Comparison of ENCODE assay signal across 8 mouse cellular contexts in the genomic region with DNA sequence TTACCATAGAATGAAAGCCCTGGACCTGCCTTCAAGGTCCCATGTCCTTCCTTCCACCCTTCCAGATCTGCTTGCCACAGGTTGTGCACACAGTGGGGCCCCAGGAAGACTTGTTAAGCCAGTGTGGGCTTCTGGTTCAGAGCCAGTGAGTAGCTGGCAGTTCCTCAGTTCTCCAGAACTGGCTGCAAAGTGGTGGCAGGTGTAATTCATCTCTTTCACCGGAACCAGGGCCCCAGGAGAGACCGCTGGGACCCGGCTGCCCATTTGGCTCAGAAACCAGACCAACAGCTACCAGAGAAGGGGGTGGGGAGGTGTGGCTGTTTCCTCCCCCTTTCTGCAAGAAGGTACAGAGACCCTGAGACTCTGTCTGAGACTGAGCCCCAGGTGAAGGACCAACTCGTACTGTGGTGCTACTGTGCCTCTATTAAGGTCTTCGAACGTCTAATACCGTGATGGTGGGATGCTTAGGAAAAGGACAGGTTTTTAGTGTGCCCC. TPM values are rescaled to one million over a fixed set of nuclear protein-coding genes. Genes with fewer than 3 reads are reported as not detected.
A peak's percentile ranks its signal among the peaks of the same experiment; 100 is the strongest.
DNase-seq lines count a peak whose midpoint lies in the region; ATAC-seq and TF ChIP-seq lines count a peak whose summit lies in the region.

No protein-coding gene starts in this region.

- 0 out of 2 replicates have a peak overlapping the region, but pooled peaks have one; percentile 3 for H3K4me3 ChIP-seq in ES-Bruce4 (ENCODE audit: low read depth, low read length)
- peak overlapping the region; percentile 70 for H3K4me3 ChIP-seq in forebrain, postnatal 0 days (ENCODE audit: low read depth, low read length)
- peak overlapping the region; percentile 68; the same call in 1 of the 2 replicates for H3K4me3 ChIP-seq in intestine, embryonic 14.5 days (ENCODE audit: low read depth, low read length)
- no peak overlapping the region for H3K4me3 ChIP-seq in liver, postnatal 0 days (ENCODE audit: low read depth, low read length)
- 0 out of 2 replicates have a peak overlapping the region, but pooled peaks have one; percentile 5 for H3K4me3 ChIP-seq in small intestine, adult 2 months (ENCODE audit: low read depth, low read length)

- TF ChIP-seq CTCF in ES-Bruce4 (IDR thresholded peaks at IDR 0.05; ENCODE audit: low read depth, low read length) = no peak
- no peak for TF ChIP-seq CTCF in forebrain, postnatal 0 days (IDR thresholded peaks at IDR 0.05; ENCODE audit: low read depth)
- TF ChIP-seq CTCF in liver, postnatal 0 days (IDR thresholded peaks at IDR 0.05; ENCODE audit: low read depth) = no peak
- TF ChIP-seq CTCF in small intestine, adult 2 months (IDR thresholded peaks at IDR 0.05; ENCODE audit: extremely low read depth, insufficient read length, insufficient replicate concordance, low read depth, low read length) = no peak

- H3K4me2 ChIP-seq in forebrain, postnatal 0 days (ENCODE audit: low read depth) = peak overlapping the region; percentile 88
- H3K4me2 ChIP-seq in intestine, embryonic 14.5 days (ENCODE audit: low read length) = peak overlapping the region; percentile 93
- peak overlapping the region; percentile 80; the same call in 1 of the 2 replicates for H3K4me2 ChIP-seq in liver, postnatal 0 days (ENCODE audit: low read depth, low read length)

- H3K27me3 ChIP-seq in ES-Bruce4 (ENCODE audit: control insufficient read depth, insufficient read depth, low read length, poor library complexity, severe bottlenecking) = no peaks in the 10 kb centered on the region
- H3K27me3 ChIP-seq in forebrain, postnatal 0 days (ENCODE audit: insufficient read depth, low read length) = no peaks in the 10 kb centered on the region
- no peaks in the 10 kb centered on the region for H3K27me3 ChIP-seq in intestine, embryonic 14.5 days (replicated peaks; ENCODE audit: control insufficient read depth, insufficient read depth, low read length)
- peaks cover 22% of the 10 kb centered on the region; the same call in 1 of the 2 replicates for H3K27me3 ChIP-seq in liver, postnatal 0 days (ENCODE audit: insufficient read depth, low read length)
- H3K27me3 ChIP-seq in small intestine, adult 2 months (ENCODE audit: control insufficient read depth, insufficient read depth, low read length) = peaks cover 9% of the 10 kb centered on the region; the same call in 1 of the 2 replicates

- no peak for DNase-seq in forebrain, postnatal 0 days
- DNase-seq in intestine, embryonic 14.5 days (ENCODE audit: low spot score) = peak; percentile 52
- DNase-seq in liver, postnatal 0 days = no peak
- DNase-seq in retina, postnatal 1 day = no peak
- no peak for DNase-seq in urinary bladder, adult 18-20 months (ENCODE audit: low spot score in 2 of 2)

- H3K27ac ChIP-seq in ES-Bruce4 (ENCODE audit: insufficient read depth, low read length) = no peak overlapping the region
- H3K27ac ChIP-seq in forebrain, postnatal 0 days (ENCODE audit: low read depth, low read length) = no peak overlapping the region
- H3K27ac ChIP-seq in intestine, embryonic 14.5 days (ENCODE audit: low read depth) = no peak overlapping the region
- no peak overlapping the region for H3K27ac ChIP-seq in liver, postnatal 0 days (ENCODE audit: low read depth)
- no peak overlapping the region for H3K27ac ChIP-seq in small intestine, adult 2 months (ENCODE audit: insufficient read depth, low read depth, low read length)

- TF ChIP-seq POLR2A in ES-Bruce4 (IDR thresholded peaks at IDR 0.05; ENCODE audit: insufficient read depth, low read length) = no peak
- no peak for TF ChIP-seq POLR2A in small intestine, adult 2 months (IDR thresholded peaks at IDR 0.05; ENCODE audit: low read depth, low read length)

- H3K36me3 ChIP-seq in ES-Bruce4 (ENCODE audit: control insufficient read depth, insufficient read depth, low read length, poor library complexity, severe bottlenecking) = no peaks in the 10 kb centered on the region
- no peaks in the 10 kb centered on the region for H3K36me3 ChIP-seq in forebrain, postnatal 0 days (ENCODE audit: insufficient read depth)
- H3K36me3 ChIP-seq in intestine, embryonic 14.5 days (ENCODE audit: control insufficient read depth, insufficient read depth, low read length) = no peaks in the 10 kb centered on the region
- no peaks in the 10 kb centered on the region for H3K36me3 ChIP-seq in liver, postnatal 0 days (replicated peaks; ENCODE audit: insufficient read depth, low read length)
- H3K36me3 ChIP-seq in small intestine, adult 2 months (ENCODE audit: control insufficient read depth, insufficient read depth, low read length) = no peaks in the 10 kb centered on the region

- no peaks in the 10 kb centered on the region for H3K9me3 ChIP-seq in ES-Bruce4 (replicated peaks; ENCODE audit: control insufficient read depth, insufficient read depth, low read length, poor library complexity, severe bottlenecking)
- H3K9me3 ChIP-seq in forebrain, postnatal 0 days (ENCODE audit: low read length) = no peaks in the 10 kb centered on the region
- no peaks in the 10 kb centered on the region for H3K9me3 ChIP-seq in intestine, embryonic 14.5 days (ENCODE audit: control insufficient read depth, low read length)
- no peaks in the 10 kb centered on the region for H3K9me3 ChIP-seq in liver, postnatal 0 days (ENCODE audit: low read length)

- peak; percentile 91 for ATAC-seq in cerebellum, adult (ENCODE audit: insufficient number of reproducible peaks, low FRiP score, low TSS enrichment)
- no peak for ATAC-seq in forebrain, postnatal 0 days
- ATAC-seq in intestine, embryonic 14.5 days (replicated peaks; ENCODE audit: low FRiP score, low TSS enrichment, low read depth) = no peak
- no peak for ATAC-seq in liver, postnatal 0 days

- no peak for TF ChIP-seq EP300 in ES-Bruce4 (IDR thresholded peaks at IDR 0.05; ENCODE audit: insufficient read depth, low read depth, low read length)
- no peak for TF ChIP-seq EP300 in liver, postnatal 0 days (IDR thresholded peaks at IDR 0.05; ENCODE audit: low read depth)

- peaks cover 2% of the 10 kb centered on the region for H3K4me1 ChIP-seq in ES-Bruce4 (ENCODE audit: control insufficient read depth, insufficient read depth, low read length)
- peaks cover 5% of the 10 kb centered on the region; the same call in 1 of the 2 replicates for H3K4me1 ChIP-seq in forebrain, postnatal 0 days (ENCODE audit: insufficient read depth)
- H3K4me1 ChIP-seq in intestine, embryonic 14.5 days (replicated peaks; ENCODE audit: control insufficient read depth, insufficient read depth, low read length) = no peaks in the 10 kb centered on the region
- H3K4me1 ChIP-seq in liver, postnatal 0 days (ENCODE audit: insufficient read depth) = peaks cover 12% of the 10 kb centered on the region
- peaks cover 5% of the 10 kb centered on the region for H3K4me1 ChIP-seq in small intestine, adult 2 months (ENCODE audit: control insufficient read depth, insufficient read depth, insufficient read length, low read length)

- 5% methylated on average over 7 of the region's 7 CpGs for WGBS in forebrain, postnatal 0 days
- 6% methylated on average over 7 of the region's 7 CpGs for WGBS in intestine, embryonic 14.5 days
- 11% methylated on average over 7 of the region's 7 CpGs for WGBS in liver, postnatal 0 days (ENCODE audit: insufficient replicate concordance)
- WGBS in small intestine, adult 2 months = 28% methylated on average over 7 of the region's 7 CpGs

- H3K9ac ChIP-seq in ES-Bruce4 (ENCODE audit: low read depth, poor library complexity, severe bottlenecking) = no peak overlapping the region
- no peak overlapping the region for H3K9ac ChIP-seq in forebrain, postnatal 0 days
- no peak overlapping the region for H3K9ac ChIP-seq in intestine, embryonic 14.5 days (ENCODE audit: low read length)
- H3K9ac ChIP-seq in liver, postnatal 0 days (replicated peaks) = no peak overlapping the region

RNA-seq across cellular contexts. Expression of a gene that starts 7.8 kb away (rescaled TPM):
- polyA plus RNA-seq in ES-Bruce4 (2011; ENCODE audit: insufficient read depth, insufficient read length, low read depth, missing spikeins) = 1.2 and 1.5 TPM in 2 replicates
- total RNA-seq in forebrain, postnatal 0 days (2014; rRNA removed) = 5.0 and 6.3 TPM in 2 replicates
- 2.8 and 3.0 TPM in 2 replicates for polyA plus RNA-seq in forebrain, postnatal 0 days (2015; fragmentation: Nextera tagmentation; extraction: Ambion mirVana)
- 1.9 and 2.5 TPM in 2 replicates for polyA plus RNA-seq in intestine, embryonic 14.5 days (2014; fragmentation: Nextera tagmentation; extraction: Ambion mirVana)
- polyA plus RNA-seq in liver, postnatal 0 days (2015; fragmentation: Nextera tagmentation; extraction: Ambion mirVana) = 0.24 and 0.27 TPM in 2 replicates
- 0.85 and 1.4 TPM in 2 replicates for polyA plus RNA-seq in small intestine, adult 2 months (2012; rRNA removed)

RNA-seq across cellular contexts. Expression of a gene that starts 19.7 kb away (rescaled TPM):
- polyA plus RNA-seq in ES-Bruce4 (2011; ENCODE audit: insufficient read depth, insufficient read length, low read depth, missing spikeins) = 33.6 and 39.1 TPM in 2 replicates
- 80.3 and 83.0 TPM in 2 replicates for total RNA-seq in forebrain, postnatal 0 days (2014; rRNA removed)
- 52.7 and 57.6 TPM in 2 replicates for polyA plus RNA-seq in forebrain, postnatal 0 days (2015; fragmentation: Nextera tagmentation; extraction: Ambion mirVana)
- 53.7 and 57.4 TPM in 2 replicates for polyA plus RNA-seq in intestine, embryonic 14.5 days (2014; fragmentation: Nextera tagmentation; extraction: Ambion mirVana)
- polyA plus RNA-seq in liver, postnatal 0 days (2015; fragmentation: Nextera tagmentation; extraction: Ambion mirVana) = 8.8 and 9.2 TPM in 2 replicates
- 8.3 and 10.5 TPM in 2 replicates for polyA plus RNA-seq in small intestine, adult 2 months (2012; rRNA removed)

RNA-seq across cellular contexts. Expression of a gene that starts 19.9 kb away (rescaled TPM):
- 41.1 and 51.9 TPM in 2 replicates for polyA plus RNA-seq in ES-Bruce4 (2011; ENCODE audit: insufficient read depth, insufficient read length, low read depth, missing spikeins)
- total RNA-seq in forebrain, postnatal 0 days (2014; rRNA removed) = 2.0 and 3.2 TPM in 2 replicates
- polyA plus RNA-seq in forebrain, postnatal 0 days (2015; fragmentation: Nextera tagmentation; extraction: Ambion mirVana) = 2.6 and 3.5 TPM in 2 replicates
- polyA plus RNA-seq in intestine, embryonic 14.5 days (2014; fragmentation: Nextera tagmentation; extraction: Ambion mirVana) = 33.0 and 36.5 TPM in 2 replicates
- 7.3 and 10.3 TPM in 2 replicates for polyA plus RNA-seq in liver, postnatal 0 days (2015; fragmentation: Nextera tagmentation; extraction: Ambion mirVana)
- polyA plus RNA-seq in small intestine, adult 2 months (2012; rRNA removed) = 0.76 and 1.5 TPM in 2 replicates

RNA-seq across cellular contexts. Expression of a gene that starts 24.0 kb away (rescaled TPM):
- 1.1 TPM in 1 of 2 replicates, not detected in the other for polyA plus RNA-seq in ES-Bruce4 (2011; ENCODE audit: insufficient read depth, insufficient read length, low read depth, missing spikeins)
- 0.29 TPM in 1 of 2 replicates, not detected in the other for total RNA-seq in forebrain, postnatal 0 days (2014; rRNA removed)
- polyA plus RNA-seq in forebrain, postnatal 0 days (2015; fragmentation: Nextera tagmentation; extraction: Ambion mirVana) = 0.07 TPM in 1 of 2 replicates, not detected in the other
- polyA plus RNA-seq in intestine, embryonic 14.5 days (2014; fragmentation: Nextera tagmentation; extraction: Ambion mirVana) = 26.5 and 33.5 TPM in 2 replicates
- 0.08 TPM in 1 of 2 replicates, not detected in the other for polyA plus RNA-seq in liver, postnatal 0 days (2015; fragmentation: Nextera tagmentation; extraction: Ambion mirVana)
- 30.5 and 34.8 TPM in 2 replicates for polyA plus RNA-seq in small intestine, adult 2 months (2012; rRNA removed)

RNA-seq across cellular contexts. Expression of a gene that starts 29.8 kb away (rescaled TPM):
- polyA plus RNA-seq in ES-Bruce4 (2011; ENCODE audit: insufficient read depth, insufficient read length, low read depth, missing spikeins) = not detected in 2 replicates
- total RNA-seq in forebrain, postnatal 0 days (2014; rRNA removed) = not detected in 2 replicates
- not detected in 2 replicates for polyA plus RNA-seq in forebrain, postnatal 0 days (2015; fragmentation: Nextera tagmentation; extraction: Ambion mirVana)
- polyA plus RNA-seq in intestine, embryonic 14.5 days (2014; fragmentation: Nextera tagmentation; extraction: Ambion mirVana) = not detected in 2 replicates
- not detected in 2 replicates for polyA plus RNA-seq in liver, postnatal 0 days (2015; fragmentation: Nextera tagmentation; extraction: Ambion mirVana)
- not detected in 2 replicates for polyA plus RNA-seq in small intestine, adult 2 months (2012; rRNA removed)
